Mouse (Mus musculus): ENCODE measurements around the gene Slc25a39.
"Not testable (repeated sequence)": the region's sequence is repeated elsewhere in the genome, so short reads cannot be mapped to it uniquely, and the experiment has no call there.

Slc25a39 gene

DNA sequence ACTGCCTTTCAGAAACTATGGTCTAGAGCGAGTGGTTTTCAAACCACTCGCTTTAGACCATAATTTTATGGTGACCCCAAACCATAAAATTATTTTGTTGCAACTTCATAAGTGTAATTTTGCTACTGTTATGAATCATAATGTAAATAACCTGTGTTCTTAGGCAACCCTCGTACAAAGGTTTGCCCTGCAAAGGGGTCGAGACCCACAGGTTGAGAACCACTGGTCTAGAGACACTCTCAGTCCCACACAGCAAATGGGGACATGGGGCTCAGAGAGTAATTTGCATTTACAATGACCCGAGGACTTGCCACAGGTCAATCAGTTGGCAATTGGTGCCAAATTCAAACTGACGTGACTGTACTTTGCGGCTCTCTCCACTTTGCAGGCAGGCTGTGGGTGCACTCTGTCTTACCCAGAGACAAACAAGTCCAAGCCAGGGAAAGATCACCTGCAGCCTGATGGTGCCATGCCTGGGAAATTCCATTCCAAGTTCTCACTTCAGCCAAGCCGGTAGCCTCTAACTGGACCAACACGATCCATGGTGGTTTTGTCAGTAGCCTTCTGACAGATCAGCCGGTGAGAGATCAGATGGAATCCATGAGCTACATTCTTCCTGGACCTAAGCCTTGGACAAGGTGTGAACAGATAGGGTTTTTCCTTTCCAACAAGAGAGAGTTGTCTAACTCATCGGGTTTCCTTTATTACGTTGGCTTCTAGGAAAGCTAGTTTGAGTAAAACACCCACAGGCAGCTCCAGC, 35.6 kb downstream of the Slc25a39 start:
- no peak for DNase-seq (ENCODE audit: low read depth, low spot score)

DNA sequence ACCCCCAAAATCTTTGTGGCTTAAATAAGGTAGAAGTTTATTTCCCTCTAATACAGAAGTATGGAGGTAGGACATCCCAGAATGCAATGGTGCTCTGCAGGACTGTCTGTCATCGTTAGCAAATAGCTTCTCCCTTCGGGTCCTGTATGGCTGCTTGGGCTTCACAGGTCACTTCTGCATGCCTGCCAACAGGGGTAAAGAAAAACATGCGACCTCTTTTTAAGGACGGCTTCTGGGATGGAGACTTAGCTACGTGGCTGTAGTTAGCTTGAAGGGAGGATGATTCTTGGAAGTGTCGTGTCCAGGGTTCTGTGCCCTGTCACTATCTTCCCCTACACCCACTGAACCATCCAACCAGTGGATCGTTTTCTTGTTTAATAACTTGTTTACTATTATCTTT, 37.5 kb downstream of the Slc25a39 start:
- no peak for DNase-seq (ENCODE audit: low read depth, low spot score)

DNA sequence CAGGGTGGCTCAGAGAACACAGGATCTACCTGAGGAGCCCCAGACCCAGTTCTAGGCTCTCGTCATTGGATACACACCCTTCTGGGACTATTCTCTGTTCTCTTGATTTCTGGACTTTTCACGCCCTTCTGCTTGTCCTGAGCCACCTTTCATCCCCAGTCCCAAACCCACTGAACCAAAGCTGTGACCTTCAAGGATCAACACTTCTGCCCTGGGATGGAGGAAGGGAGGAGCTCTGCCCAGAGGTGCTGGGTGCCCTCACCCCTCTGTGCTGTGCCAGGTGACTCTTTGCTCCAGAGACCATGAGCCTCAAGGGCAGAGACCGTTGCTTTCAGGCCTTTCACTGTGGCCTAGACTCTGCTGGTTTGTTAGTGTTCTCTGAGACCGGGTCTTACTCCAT, 38.5 kb downstream of the Slc25a39 start:
- DNase-seq (ENCODE audit: low read depth, low spot score) = no peak

DNA sequence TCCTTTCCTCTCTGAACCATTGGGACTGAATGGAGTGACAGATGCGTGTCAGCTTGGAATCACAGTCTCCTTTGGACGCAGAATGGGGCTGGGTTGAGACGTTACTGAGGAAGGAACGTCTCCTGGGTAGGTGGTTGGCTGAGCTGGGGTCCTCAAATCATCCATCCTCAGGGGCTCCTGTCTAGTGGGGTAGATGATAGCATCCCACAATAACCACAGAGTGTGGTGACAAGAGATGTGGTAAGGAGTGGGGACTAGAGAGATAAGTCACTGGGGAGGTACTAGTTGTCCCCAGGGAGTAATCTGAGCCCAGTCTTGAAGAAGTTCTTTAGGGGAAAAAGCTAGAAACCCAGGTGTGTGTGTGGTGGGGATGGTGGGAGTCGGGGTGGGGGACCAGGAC, 39.4 kb downstream of the Slc25a39 start:
- DNase-seq (ENCODE audit: low read depth, low spot score) = no peak

DNA sequence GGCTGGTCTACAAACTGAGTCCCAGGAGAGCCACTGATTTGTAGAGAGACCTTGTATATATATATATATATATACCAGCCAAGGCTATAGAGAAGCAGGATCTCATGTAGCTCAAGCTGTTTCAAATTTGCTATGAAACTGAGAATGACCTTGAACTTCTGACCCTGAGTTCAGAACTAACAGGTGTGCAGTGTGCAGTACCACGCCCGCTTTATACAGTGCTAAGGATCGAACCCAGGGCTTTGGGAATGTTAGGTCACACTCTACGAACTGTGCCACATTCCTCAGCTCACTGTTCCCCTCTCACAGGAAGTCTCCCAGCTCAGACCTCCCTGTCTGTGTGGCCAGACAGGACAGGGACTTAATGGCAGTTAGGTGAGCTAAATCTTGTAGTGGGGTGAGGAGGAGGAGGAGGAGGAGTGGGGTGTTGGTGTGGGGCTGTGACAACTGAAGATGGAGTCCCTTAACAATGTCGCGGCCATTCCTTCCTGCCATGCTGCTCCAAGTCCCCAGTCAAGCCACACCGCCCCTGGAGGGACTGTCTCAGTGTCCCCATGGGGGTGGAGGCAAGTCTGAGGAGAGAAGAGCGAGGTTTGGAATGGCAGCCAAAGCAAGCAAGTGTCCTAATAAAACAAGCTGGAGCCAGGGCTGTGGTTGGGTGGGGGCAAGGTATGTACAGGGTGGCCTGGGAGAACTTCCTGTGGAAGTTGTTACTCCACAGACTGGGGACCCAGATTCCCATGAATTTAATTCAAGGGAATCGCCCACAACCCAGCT, 40.1 kb downstream of the Slc25a39 start:
- DNase-seq (ENCODE audit: low read depth, low spot score) = no peak

DNA sequence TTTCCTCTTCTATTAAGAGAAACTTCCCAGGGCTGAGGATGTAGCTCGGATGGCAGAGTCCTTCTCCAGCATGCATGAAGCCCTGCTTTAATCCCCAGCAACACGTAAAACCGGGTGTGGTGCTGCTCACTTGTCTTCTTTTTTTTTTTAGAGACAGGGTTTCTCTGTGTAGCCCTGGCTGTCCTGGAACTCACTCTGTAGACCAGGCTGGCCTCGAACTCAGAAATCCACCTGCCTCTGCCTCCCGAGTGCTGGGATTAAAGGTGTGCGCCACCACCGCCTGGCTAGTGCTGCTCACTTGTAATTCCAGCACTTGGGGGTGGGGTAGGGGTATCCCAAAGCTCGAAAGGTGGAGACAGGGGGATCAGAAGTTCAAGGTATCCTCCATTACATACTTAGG, 41.6 kb downstream of the Slc25a39 start, which contains the start of gene Slc4a1:
Gene Slc4a1 (minus strand): TSS at position 101 of the 400 bp plus-strand sequence.
- DNase-seq (ENCODE audit: low read depth, low spot score) = not testable (repeated sequence)

DNA sequence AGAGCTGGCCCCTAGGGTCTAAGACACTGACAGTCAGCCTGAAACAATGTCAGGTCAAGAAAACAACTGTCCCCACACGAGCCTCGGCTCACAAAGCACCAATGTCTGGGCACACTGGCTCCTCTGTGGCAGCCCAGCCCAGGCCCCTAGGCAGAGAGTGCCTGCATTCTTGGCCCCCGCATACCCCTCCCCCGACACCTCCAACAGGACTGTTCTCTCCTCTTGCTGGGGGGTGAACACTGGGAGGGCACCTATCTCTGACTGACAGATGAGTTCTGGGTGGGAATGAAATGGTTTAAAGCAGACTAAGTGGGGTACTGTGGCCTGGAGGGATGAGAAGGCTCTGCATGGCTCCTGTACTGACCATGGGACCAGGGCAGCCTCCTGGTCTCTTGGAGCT, 42.0 kb downstream of the Slc25a39 start:
- no peak for DNase-seq (ENCODE audit: low read depth, low spot score)

DNA sequence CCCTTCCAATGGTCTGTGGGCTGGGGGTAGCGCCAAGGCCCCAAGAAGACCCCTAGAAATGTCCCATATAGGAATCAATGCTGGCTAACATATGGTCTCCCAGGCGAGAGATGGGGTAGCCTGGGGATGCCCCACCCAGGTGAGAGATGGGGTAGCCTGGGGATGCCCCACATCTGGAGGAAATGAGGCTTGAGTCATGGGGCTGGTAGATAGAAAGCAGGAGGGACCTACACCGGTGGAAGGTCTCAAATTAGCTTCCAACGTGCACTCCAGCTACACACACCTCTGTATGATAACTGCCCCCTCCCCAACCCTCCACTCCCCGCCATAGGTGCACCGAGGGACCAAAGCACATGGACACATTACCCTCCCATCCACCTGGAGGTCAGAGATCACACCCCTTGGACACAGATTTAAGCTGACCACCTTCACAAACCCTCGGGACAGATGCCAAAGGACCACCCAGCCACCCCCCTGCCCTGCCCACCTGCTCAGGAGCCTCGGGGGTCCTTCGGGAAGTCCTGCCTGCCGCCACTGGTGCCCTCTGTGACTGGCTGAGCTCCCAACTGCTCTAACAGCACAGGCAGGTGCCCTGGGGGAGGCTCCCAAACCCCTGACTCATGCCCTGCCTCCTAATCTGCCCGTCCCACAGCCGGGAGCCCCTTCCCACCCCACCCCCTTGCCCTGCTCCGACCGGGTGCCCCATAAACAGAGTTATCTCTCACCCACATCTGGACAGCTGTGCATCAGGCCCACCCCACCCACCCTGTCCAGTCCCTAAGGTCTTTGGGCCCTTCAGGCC, 43.0 kb downstream of the Slc25a39 start:
- DNase-seq (ENCODE audit: low read depth, low spot score) = no peak

DNA sequence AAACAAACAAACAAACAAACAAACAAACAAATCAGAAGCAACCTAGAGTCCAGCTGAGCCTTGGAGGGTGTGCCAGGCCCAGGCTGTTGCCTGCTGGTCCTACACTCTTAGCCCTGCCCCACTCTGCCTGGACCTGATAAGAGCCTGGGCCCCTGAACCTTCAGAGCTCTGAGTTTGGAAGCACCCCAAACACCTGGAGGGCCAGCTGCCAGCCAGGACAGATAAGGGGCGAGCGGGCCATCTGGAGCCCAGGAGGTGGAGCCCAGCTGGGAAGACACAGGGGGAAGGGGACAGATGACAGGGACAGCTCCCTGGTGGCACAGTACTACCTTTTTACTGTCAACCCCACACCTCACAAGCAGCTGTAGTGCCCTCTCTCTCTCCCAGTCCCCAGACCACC, 44.1 kb downstream of the Slc25a39 start:
- no peak for DNase-seq (ENCODE audit: low read depth, low spot score)

DNA sequence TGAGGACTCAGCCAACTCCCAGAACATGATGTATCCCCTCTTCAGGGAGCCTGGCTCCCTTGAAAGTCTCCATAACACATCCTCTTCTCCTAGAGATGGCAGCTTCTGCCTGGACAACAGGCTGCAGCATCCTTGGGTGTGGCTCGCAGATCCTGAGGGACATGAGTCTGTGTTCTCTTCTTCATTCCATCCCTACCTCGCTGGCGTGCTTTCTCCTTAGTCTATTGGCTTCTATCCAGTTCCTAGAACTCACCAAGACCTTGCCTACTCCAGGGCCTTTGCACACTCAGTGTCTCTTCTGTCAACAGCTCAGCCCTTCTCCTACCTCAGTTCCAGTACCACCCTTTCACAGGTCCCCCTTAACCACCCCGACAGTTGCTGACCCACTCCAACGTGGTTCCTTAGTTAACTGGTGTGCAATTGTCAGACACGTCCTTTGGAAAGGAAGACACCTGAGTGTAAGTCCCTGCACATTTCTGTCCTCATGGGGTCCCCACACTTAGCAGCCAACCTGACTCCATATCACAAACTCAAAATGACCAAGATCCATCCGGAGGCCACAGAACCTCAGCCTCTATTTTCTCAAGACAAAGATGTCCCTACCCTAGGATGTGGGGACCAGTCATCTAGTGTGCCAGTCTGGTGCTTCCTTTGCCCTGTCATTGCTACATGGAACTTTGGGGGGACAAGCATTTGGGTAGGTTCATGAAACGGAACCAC, 45.8 kb downstream of the Slc25a39 start:
- no peak for DNase-seq (ENCODE audit: low read depth, low spot score)

DNA sequence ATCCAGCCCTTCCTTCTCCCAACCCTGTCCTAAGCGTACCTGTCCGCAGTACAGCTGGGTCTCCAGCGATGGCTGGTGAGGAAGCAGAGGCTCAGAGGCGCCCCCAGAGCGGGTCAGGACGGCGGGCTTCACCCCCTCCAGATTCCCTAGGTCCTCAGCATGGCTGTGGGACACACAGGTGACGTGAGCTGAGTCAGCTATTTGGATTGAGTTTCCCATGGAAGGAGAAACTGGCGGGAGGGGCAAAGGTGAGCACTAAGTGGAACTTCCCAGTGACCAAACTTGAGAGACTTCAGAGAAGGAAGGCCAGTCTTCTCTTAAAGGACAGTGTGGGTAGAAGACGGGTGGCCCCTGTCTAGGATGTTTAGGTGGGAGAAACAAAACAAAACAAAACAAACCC, 49.4 kb downstream of the Slc25a39 start:
- DNase-seq (ENCODE audit: low read depth, low spot score) = no peak

DNA sequence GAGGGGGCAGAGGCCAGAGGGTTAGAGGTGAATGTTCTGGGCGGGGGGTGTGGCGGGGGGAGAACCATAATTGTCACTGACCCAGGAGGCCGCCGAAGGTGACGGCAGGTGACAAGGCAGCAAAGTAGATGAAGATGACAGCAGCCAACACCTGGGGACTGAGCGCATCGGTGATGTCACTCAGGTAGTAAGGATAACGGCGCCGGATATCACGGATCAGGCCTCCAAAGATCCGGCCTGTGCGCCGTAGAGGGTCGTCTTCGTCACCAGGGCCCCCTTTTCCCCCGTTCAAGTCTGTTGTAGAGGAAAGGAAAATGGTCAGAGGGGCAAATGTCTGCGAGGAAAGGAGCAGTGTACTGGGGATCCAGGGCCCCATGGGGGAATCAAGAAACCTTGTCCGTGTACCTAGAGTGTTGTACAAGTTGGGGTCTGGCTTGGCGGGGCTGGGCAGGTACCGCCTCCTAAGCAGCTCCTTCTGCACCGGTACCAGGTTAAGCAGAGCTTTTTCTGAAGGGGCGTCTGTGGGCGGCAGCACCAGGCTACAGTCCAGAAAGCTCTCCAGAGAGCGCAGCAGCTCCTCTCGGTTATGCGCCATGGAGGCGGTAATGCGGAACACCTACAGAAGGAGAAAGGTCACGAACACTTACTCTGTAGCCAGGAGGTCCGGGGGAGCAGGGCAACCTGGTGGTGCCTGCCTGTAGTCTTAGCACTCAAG, 51.0 kb downstream of the Slc25a39 start:
- no peak for DNase-seq (ENCODE audit: low read depth, low spot score)

DNA sequence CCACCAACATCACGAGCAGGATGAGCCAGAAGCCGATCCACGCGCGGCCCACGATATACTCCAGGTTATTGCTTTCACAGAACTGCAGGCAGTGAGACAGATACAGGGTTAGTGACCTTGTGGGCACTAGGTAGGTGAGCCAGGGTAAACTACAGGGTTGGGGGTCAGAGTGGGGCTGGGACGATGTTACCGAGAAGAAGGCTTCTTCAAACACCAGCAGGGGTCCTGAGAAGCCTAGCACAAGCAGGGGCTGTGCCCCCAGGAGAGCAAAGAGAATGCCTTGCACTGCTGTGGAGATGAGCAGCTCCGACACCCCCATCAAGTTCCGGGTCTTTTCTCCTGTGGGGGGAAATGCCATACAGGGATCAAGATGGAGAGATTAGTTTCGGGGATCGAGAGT, 51.6 kb downstream of the Slc25a39 start:
- no peak for DNase-seq (ENCODE audit: low read depth, low spot score)

DNA sequence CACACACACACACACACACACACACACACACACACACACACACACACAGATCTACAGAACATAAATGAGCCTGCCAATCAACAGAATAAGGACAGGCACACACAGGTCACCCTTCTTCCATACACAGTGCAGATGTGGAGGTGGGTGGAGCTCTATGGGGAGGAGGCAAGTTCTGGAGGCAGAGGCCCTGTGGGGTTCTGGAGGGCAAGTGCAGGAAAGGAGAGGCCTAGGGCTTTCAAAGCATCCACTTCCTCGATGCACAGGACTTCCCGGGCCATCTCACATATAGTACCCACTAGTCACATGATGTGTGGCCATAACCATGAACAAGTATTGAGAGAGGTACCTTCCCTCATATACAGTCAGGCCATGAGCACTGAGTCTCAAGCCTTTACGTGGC, 52.2 kb downstream of the Slc25a39 start:
- DNase-seq (ENCODE audit: low read depth, low spot score) = no peak

DNA sequence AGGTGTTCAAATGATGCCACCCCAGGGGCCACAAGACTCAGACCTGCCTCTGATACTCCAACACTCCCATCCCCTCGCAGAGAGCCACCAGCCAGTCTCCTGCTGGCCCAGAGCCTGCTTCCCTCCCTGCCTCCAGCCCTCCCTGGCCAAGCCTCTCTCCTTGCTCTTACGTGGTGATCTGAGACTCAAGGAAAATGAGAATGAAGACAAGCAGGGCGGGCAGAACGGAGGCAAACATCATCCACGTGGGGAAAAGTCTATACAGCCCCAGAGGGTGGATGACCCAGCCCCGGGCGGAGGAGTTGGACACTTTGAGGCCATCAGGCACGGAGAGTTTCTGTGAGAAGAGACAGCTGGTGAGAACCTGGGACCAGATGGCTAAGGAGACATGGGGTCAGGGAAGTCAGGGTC, 54.7 kb downstream of the Slc25a39 start:
- DNase-seq (ENCODE audit: low read depth, low spot score) = no peak
